Mouse (Mus musculus) gastrocnemius, postnatal 14 days (tissue): Measurements from ENCODE around the gene Zscan26. TPM values are rescaled to one million over a fixed set of nuclear protein-coding genes. Genes with fewer than 3 reads are reported as not detected.
"Not testable (repeated sequence)": the region's sequence is repeated elsewhere in the genome, so short reads cannot be mapped to it uniquely, and the experiment has no call there.

Experiments used
- DNase-seq: peaks from one replicate; pipeline ENCODE4 v3.0.0; 2021; ENCODE audit warnings: mixed read lengths
- intact Hi-C: fragments of 180-260 bp; cut with DNase I; formaldehyde crosslinking; loops from one replicate; pipeline ENCODE4 v1.15.1; 2025; ENCODE audit warnings: low total_unique reads
- microRNA-seq, 2 experiments: library from miRNA; unstranded; fragments of <30 nt; microRNA quantifications; one replicate each; pipeline ENCODE4 v1.2.0; 2021
- total RNA-seq, 2 experiments: library from RNA; stranded (reverse); gene quantifications; 2 replicates each; pipeline ENCODE4 v1.2.3; 2021

Gene Zscan26
- total RNA-seq, 2 experiments from 2014 or later: 8.9 to 10.8 TPM

DNA sequence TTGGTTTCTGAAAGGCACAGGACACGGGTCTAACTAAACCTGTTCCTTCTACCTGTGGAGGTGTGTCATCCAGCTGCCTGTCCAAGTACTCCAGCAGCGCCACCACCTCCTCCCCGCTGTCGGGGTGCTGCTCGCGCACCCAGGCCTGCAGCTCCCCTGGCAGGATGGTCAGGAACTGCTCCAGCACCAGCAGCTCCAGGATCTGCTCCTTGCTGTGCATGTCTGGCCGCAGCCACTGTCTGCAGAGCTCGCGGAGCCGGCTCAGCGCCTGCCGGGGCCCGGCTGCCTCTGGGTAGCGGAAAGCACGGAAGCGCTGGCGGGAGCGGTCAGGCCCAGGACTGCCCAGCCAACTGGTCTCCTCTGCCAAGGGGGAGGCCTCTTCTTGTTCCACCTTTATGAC, 57.5 kb downstream of the Zscan26 start:
- intact Hi-C loops: not testable (repeated sequence)
- DNase-seq: peak; percentile 19

DNA sequence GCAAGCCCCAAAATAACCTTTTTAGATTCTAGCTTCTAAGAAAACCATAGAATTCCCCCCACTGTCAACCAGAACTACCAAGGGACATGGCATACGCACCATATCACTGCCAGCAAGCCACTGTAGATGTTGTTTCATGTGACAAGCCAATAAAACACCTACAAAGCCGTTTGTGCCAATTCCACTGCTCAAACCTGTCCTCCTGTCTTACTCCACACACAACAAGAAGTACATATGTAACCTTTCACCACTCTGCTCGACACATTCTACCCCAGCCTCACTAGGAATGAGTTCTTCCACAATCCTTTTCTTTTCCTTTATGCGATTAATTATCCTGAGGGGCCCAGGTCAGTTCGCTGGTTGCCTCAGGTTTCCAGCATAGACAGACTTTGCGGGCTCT, 57.9 kb downstream of the Zscan26 start:
- intact Hi-C loops: no loop called here
- DNase-seq: no peak

DNA sequence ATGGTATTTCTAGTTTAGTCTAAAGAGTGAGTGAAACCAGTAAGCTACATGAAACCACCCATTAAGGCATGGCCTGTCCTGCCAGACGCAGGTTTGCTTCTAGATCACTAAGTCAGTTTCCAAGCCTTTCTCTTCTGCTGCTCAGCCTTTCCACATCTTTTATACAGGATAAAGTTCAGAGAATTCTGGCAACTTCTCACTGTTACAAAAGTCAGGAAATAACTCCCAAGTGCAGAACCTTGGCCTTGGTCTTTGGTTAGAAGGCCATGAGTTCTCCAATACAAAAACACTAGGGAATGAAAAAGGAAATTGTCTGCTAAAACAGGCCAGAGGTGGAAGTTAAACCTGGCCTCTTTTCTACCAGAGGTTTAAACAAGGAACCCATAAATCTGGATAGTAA, 58.3 kb downstream of the Zscan26 start:
- intact Hi-C loops: no loop called here
- no peak for DNase-seq

Small RNA genes lying within 50 kb of the gene (microRNA-seq; reads per million reads assigned to microRNA genes)
- gene Mir1896: 0 reads per million in 2 experiments
- gene Mir6942: 0 reads per million in 2 experiments

Other genes starting within 250 kb of the Zscan26 start
- not detected for gene Gpx5, start 161.0 kb downstream of the Zscan26 start, total RNA-seq
- gene Gpx6, start 141.6 kb downstream of the Zscan26 start, total RNA-seq: not detected
- not detected for gene Olfr1367, start 106.8 kb downstream of the Zscan26 start, total RNA-seq
- gene Zscan12, start 90.9 kb downstream of the Zscan26 start, total RNA-seq: 1 to 10 TPM; 5.5 to 5.9 TPM
- gene Zkscan3, start 51.0 kb downstream of the Zscan26 start, total RNA-seq: 10 to 100 TPM; 14.8 TPM
- gene Pgbd1, start 12.7 kb downstream of the Zscan26 start, total RNA-seq: under 1 TPM; 0.20 to 0.27 TPM
- under 1 TPM in 1 of 2 experiments, not detected in 1; 0.23 TPM for gene Nkapl, start 14.8 kb upstream of the Zscan26 start, total RNA-seq
- under 1 TPM; 0.76 to 0.86 TPM for gene Zkscan4, start 25.2 kb upstream of the Zscan26 start, total RNA-seq
- gene Gm10065, start 25.7 kb upstream of the Zscan26 start, total RNA-seq: not detected
- 10 to 100 TPM; 12.8 to 13.8 TPM for gene AK157302, start 41.5 kb upstream of the Zscan26 start, total RNA-seq
- gene Gm11273, start 47.7 kb upstream of the Zscan26 start, total RNA-seq: 100 to 1,000 TPM; 119 to 152 TPM
- gene Zkscan8, start 77.4 kb upstream of the Zscan26 start, total RNA-seq: 1 to 10 TPM; 6.1 to 7.4 TPM
- not detected for gene Olfr1366, start 89.1 kb upstream of the Zscan26 start, total RNA-seq
- gene Olfr1535, start 106.2 kb upstream of the Zscan26 start, total RNA-seq: not detected
- gene Olfr1364, start 128.0 kb upstream of the Zscan26 start, total RNA-seq: not detected
- not detected for gene Olfr1362, start 160.3 kb upstream of the Zscan26 start, total RNA-seq
- gene Olfr11, start 188.8 kb upstream of the Zscan26 start, total RNA-seq: not detected
- gene Olfr1361, start 209.7 kb upstream of the Zscan26 start, total RNA-seq: not detected
- gene Olfr1360, start 223.7 kb upstream of the Zscan26 start, total RNA-seq: not detected
- not detected for gene Olfr1359, start 244.4 kb upstream of the Zscan26 start, total RNA-seq